Mouse (Mus musculus) megakaryocyte, embryonic 14.5 days (primary cell): ENCODE data around the gene Aox3. TPM values are rescaled to one million over a fixed set of nuclear protein-coding genes. Genes with fewer than 3 reads are reported as not detected.

Experiments
- H3K27me3 ChIP-seq: replicated peaks from 2 replicates; pipeline ENCODE3; 2012; ENCODE audit warnings: inconsistent platforms
- H3K36me3 ChIP-seq: replicated peaks from 2 replicates; pipeline ENCODE3; 2012; ENCODE audit warnings: low read length, inconsistent platforms, mixed read lengths
- H3K4me1 ChIP-seq: 2 replicates; pipeline ENCODE4 v1.6.1; 2012; ENCODE audit warnings: inconsistent platforms
- H3K4me3 ChIP-seq: replicated peaks from 2 replicates; pipeline ENCODE3; 2012; ENCODE audit warnings: moderate library complexity, mild to moderate bottlenecking, inconsistent platforms
- H3K9me3 ChIP-seq: 2 replicates; pipeline ENCODE4 v1.6.1; 2012; ENCODE audit warnings: inconsistent platforms
- FLI1 ChIP-seq: IDR thresholded peaks from 2 replicates; pipeline ENCODE4 v1.6.1; 2012; ENCODE audit warnings: low read length, inconsistent platforms, mixed read lengths
- GATA1 ChIP-seq: IDR thresholded peaks from 3 replicates; pipeline ENCODE4 v1.6.1; 2012; ENCODE audit warnings: mixed read lengths, low read length, inconsistent platforms, borderline replicate concordance
- polyA plus RNA-seq: library from polyadenylated mRNA; stranded (reverse); fragments of >175 nt; gene quantifications from 2 replicates; pipeline ENCODE4 v1.2.3, GENCODE M21; 2012; ENCODE audit warnings: low replicate concordance; ENCODE audit not compliant: insufficient read depth

Gene Aox3
- polyA plus RNA-seq, 1 experiment, result 0.21 TPM

DNA sequence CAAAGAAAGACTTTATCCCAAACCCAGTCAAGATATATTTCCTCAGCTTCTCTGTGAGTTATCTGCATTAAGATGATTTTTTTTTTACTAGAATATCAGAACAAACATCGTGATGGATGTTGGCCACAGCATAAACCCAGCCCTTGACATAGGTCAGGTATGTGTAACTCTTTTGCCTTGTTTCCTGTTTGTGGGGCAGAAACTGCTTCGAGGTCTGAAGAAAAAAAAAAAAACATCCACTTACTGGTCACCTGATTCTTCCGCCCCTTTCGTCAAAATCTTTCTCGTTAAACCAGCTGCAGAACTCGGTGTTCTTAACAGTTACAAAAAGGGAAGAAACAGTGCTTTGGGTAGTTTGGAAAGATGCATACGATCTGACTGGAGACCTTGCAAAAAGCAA is 10.4 kb upstream of the Aox3 start:
- no peak overlapping the region for H3K4me3 ChIP-seq
- H3K36me3 ChIP-seq, result no peaks in the 10 kb centered on the region
- no peaks in the 10 kb centered on the region for H3K27me3 ChIP-seq
- no peaks in the 10 kb centered on the region for H3K4me1 ChIP-seq
- no peaks in the 10 kb centered on the region for H3K9me3 ChIP-seq
- TF ChIP-seq GATA1, result no peak
- no peak for TF ChIP-seq FLI1

- no peaks in the 10 kb centered on the region for H3K4me1 ChIP-seq
- no peak for TF ChIP-seq FLI1
- no peak for TF ChIP-seq GATA1
Observed at GRCm38 (mm10) chr1:58105685-58106084, 7.2 kb upstream of the Aox3 start.

DNA sequence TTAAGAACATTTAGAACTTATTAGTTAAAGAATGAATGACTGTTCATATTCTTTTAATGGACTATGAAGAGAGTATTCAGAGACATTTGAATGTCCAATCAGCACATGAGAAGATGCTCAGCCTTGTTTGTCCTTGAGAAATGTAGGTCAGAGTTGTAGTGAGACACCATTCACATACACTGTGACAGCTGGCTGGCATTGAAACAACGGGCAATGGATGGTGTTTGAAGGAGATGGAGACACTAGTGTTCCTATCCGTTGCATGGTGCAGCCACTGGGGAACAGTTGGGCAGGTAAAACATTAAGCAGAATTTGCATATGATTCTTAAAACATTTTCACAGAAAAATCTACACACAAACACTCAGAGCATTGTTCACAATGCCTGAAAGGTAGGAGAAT is 5.9 kb upstream of the Aox3 start:
- no peaks in the 10 kb centered on the region for H3K4me1 ChIP-seq
- peaks cover 6% of the 10 kb centered on the region for H3K9me3 ChIP-seq
- no peak overlapping the region for H3K4me3 ChIP-seq
- no peaks in the 10 kb centered on the region for H3K36me3 ChIP-seq
- TF ChIP-seq GATA1 (no peak), FLI1 (no peak)
- H3K27me3 ChIP-seq, result no peaks in the 10 kb centered on the region

More at GRCm38 (mm10) chr1:58105685-58106084, 7.2 kb upstream of the Aox3 start:
- Histone ChIP-seq H3K36me3 (no peaks in the 10 kb centered on the region), H3K9me3 (peaks cover 6% of the 10 kb centered on the region), H3K4me3 (no peak overlapping the region), H3K27me3 (no peaks in the 10 kb centered on the region)

DNA sequence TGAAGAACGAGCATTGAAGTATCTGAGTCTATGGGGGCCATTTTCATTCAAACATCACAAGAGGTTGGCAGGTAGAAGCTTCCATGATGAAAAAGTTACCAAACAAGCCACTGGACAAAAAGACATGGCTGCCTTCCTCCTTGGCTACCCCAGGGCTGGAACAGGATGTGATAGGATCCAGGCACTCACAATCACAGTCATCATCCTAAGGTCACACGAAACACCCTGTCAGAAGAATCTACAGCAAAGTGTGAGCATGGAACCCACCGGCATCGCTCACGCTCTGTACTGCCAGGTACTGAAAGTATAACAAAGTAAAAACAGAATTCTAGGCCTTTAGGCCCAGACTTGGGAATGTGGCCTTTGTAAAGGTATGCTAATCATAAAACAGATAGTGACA is 2.7 kb upstream of the Aox3 start:
- TF ChIP-seq GATA1 (no peak), FLI1 (no peak)

GRCm38 (mm10) chr1:58111315-58111714 is 1.6 kb upstream of the Aox3 start:
- Histone ChIP-seq H3K4me1 (no peaks in the 10 kb centered on the region), H3K4me3 (no peak overlapping the region), H3K36me3 (no peaks in the 10 kb centered on the region), H3K27me3 (peaks cover 1% of the 10 kb centered on the region), H3K9me3 (peaks cover 6% of the 10 kb centered on the region)
- TF ChIP-seq GATA1, result no peak

More for the DNA sequence above, 2.7 kb upstream of the Aox3 start:
- Histone ChIP-seq H3K36me3 (no peaks in the 10 kb centered on the region), H3K9me3 (peaks cover 6% of the 10 kb centered on the region), H3K4me1 (no peaks in the 10 kb centered on the region), H3K4me3 (no peak overlapping the region), H3K27me3 (peaks cover 1% of the 10 kb centered on the region)

GRCm38 (mm10) chr1:58113441-58113840 is 511 bp downstream of the Aox3 start:
- no peaks in the 10 kb centered on the region for H3K4me1 ChIP-seq
- no peak overlapping the region for H3K4me3 ChIP-seq
- H3K9me3 ChIP-seq, result peaks cover 6% of the 10 kb centered on the region
- peaks cover 1% of the 10 kb centered on the region for H3K27me3 ChIP-seq
- no peak for TF ChIP-seq GATA1
- no peak for TF ChIP-seq FLI1
- H3K36me3 ChIP-seq, result no peaks in the 10 kb centered on the region

GRCm38 (mm10) chr1:58114021-58114560 is 1.2 kb downstream of the Aox3 start:
- H3K4me3 ChIP-seq, result no peak overlapping the region
- no peaks in the 10 kb centered on the region for H3K4me1 ChIP-seq
- TF ChIP-seq GATA1 (no peak), FLI1 (no peak)

GRCm38 (mm10) chr1:58114666-58115375 is 1.9 kb downstream of the Aox3 start:
- TF ChIP-seq GATA1 (no peak), FLI1 (no peak)
- H3K4me3 ChIP-seq, result no peak overlapping the region

More at GRCm38 (mm10) chr1:58114021-58114560, 1.2 kb downstream of the Aox3 start:
- H3K27me3 ChIP-seq, result peaks cover 1% of the 10 kb centered on the region
- peaks cover 6% of the 10 kb centered on the region for H3K9me3 ChIP-seq
- H3K36me3 ChIP-seq, result no peaks in the 10 kb centered on the region

DNA sequence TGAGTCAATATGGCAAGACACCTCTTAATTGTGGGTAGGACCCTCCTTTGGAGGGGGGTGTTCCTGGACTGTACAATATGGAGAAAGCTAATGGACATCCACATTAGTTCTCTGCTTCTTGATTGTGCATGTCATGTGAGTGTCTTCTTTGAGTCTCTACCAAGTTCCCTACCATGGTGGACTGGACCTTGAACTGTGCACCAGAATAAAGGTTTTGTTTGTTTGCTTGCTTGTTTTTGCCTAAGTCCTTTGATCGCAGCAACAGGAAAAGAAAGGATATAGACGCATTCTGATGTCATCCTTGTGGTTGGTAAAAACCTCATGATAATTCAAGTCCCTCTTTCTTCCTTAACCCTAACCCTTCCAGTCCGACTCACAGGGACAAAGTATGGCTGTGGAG is 5.3 kb downstream of the Aox3 start:
- TF ChIP-seq GATA1 (no peak), FLI1 (no peak)
- Histone ChIP-seq H3K27me3 (peaks cover 1% of the 10 kb centered on the region), H3K4me3 (no peak overlapping the region), H3K9me3 (0 out of 2 replicates have a peak, but pooled peaks cover 4% of the 10 kb centered on the region), H3K4me1 (no peaks in the 10 kb centered on the region), H3K36me3 (no peaks in the 10 kb centered on the region)

More at GRCm38 (mm10) chr1:58114666-58115375, 1.9 kb downstream of the Aox3 start:
- Histone ChIP-seq H3K27me3 (peaks cover 1% of the 10 kb centered on the region), H3K4me1 (no peaks in the 10 kb centered on the region), H3K36me3 (no peaks in the 10 kb centered on the region), H3K9me3 (peaks cover 9% of the 10 kb centered on the region)

GRCm38 (mm10) chr1:58124901-58125300 is 12.0 kb downstream of the Aox3 start:
- TF ChIP-seq FLI1 (no peak), GATA1 (no peak)
- H3K9me3 ChIP-seq, result no peaks in the 10 kb centered on the region
- no peak overlapping the region for H3K4me3 ChIP-seq
- no peaks in the 10 kb centered on the region for H3K36me3 ChIP-seq
- H3K27me3 ChIP-seq, result no peaks in the 10 kb centered on the region
- no peaks in the 10 kb centered on the region for H3K4me1 ChIP-seq
